Mouse (Mus musculus): ENCODE results near the gene Rhog.
"Not testable (repeated sequence)": the region's sequence is repeated elsewhere in the genome, so short reads cannot be mapped to it uniquely, and the experiment has no call there.

Rhog gene

GRCm38 (mm10) chr7:102255954-102256353, at the start of gene Rhog:
TSS of gene Rhog (minus strand) at chr7:102256054.
- DNase-seq (ENCODE audit: low read depth, low spot score) = no peak

- DNase-seq (ENCODE audit: low read depth, low spot score) = no peak
These were observed 49.7 kb upstream of the Rhog start for GRCm38 (mm10) chr7:102305596-102305995.

GRCm38 (mm10) chr7:102302471-102302870, 46.6 kb upstream of the Rhog start:
- DNase-seq (ENCODE audit: low read depth, low spot score) = no peak

- DNase-seq (ENCODE audit: low read depth, low spot score) = no peak
These were observed 44.9 kb upstream of the Rhog start for GRCm38 (mm10) chr7:102300761-102301160.

GRCm38 (mm10) chr7:102293234-102293633, 37.4 kb upstream of the Rhog start:
- no peak for DNase-seq (ENCODE audit: low read depth, low spot score)

- DNase-seq (ENCODE audit: low read depth, low spot score) = no peak
These were observed 36.4 kb upstream of the Rhog start for GRCm38 (mm10) chr7:102292228-102292627.

- DNase-seq (ENCODE audit: low read depth, low spot score) = no peak
These were observed 33.6 kb upstream of the Rhog start for GRCm38 (mm10) chr7:102289466-102289865.

- no peak for DNase-seq (ENCODE audit: low read depth, low spot score)
These were observed 26.4 kb upstream of the Rhog start for GRCm38 (mm10) chr7:102282261-102282660.

GRCm38 (mm10) chr7:102281403-102281802, 25.5 kb upstream of the Rhog start:
- no peak for DNase-seq (ENCODE audit: low read depth, low spot score)

GRCm38 (mm10) chr7:102272422-102272948, 16.6 kb upstream of the Rhog start:
- no peak for DNase-seq (ENCODE audit: low read depth, low spot score)

GRCm38 (mm10) chr7:102268395-102268748, 12.5 kb upstream of the Rhog start:
- DNase-seq (ENCODE audit: low read depth, low spot score) = no peak

GRCm38 (mm10) chr7:102267601-102268394, 11.9 kb upstream of the Rhog start, which contains the start of gene Stim1:
TSS of gene Stim1 (plus strand) at chr7:102267806.
- DNase-seq (ENCODE audit: low read depth, low spot score) = peak; percentile 85

- DNase-seq (ENCODE audit: low read depth, low spot score) = peak; percentile 96
These were observed 11.3 kb upstream of the Rhog start for GRCm38 (mm10) chr7:102267113-102267579.

GRCm38 (mm10) chr7:102266401-102267042, 10.7 kb upstream of the Rhog start:
- DNase-seq (ENCODE audit: low read depth, low spot score) = peak; percentile 89

GRCm38 (mm10) chr7:102266021-102266400, 10.2 kb upstream of the Rhog start:
- not testable (repeated sequence) for DNase-seq (ENCODE audit: low read depth, low spot score)

- no peak for DNase-seq (ENCODE audit: low read depth, low spot score)
These were observed 7.2 kb upstream of the Rhog start for GRCm38 (mm10) chr7:102263020-102263419.

GRCm38 (mm10) chr7:102260518-102260917, 4.7 kb upstream of the Rhog start:
- DNase-seq (ENCODE audit: low read depth, low spot score) = no peak

- no peak for DNase-seq (ENCODE audit: low read depth, low spot score)
These were observed 4.0 kb upstream of the Rhog start for GRCm38 (mm10) chr7:102259716-102260479.

GRCm38 (mm10) chr7:102258753-102259152, 2.9 kb upstream of the Rhog start:
- DNase-seq (ENCODE audit: low read depth, low spot score) = no peak

- DNase-seq (ENCODE audit: low read depth, low spot score) = peak; percentile 88
These were observed 2.3 kb upstream of the Rhog start for GRCm38 (mm10) chr7:102258189-102258588.

- DNase-seq (ENCODE audit: low read depth, low spot score) = no peak
These were observed 782 bp upstream of the Rhog start for GRCm38 (mm10) chr7:102256636-102257035.

GRCm38 (mm10) chr7:102253631-102254030, 2.2 kb downstream of the Rhog start:
- no peak for DNase-seq (ENCODE audit: low read depth, low spot score)
